In genomic region chr17:16860771-16861170, GRCm38 (mm10) we compare ENCODE assay signal across 16 mouse cellular contexts.
"Had no signal": no experiment of that assay in that cellular context is flagged by ENCODE, and none has a peak within 500 bp of the region (broad histone marks: within the 10 kb centered on the region; RNA-seq: fewer than 3 reads in every experiment).

No protein-coding gene starts in this region.

- H3K4me1 ChIP-seq: neural tube, embryonic 13.5 days; neural tube, embryonic 15.5 days; stomach, embryonic 15.5 days had no signal

- H3K4me3 ChIP-seq: neural tube, embryonic 13.5 days; neural tube, embryonic 15.5 days; stomach, embryonic 15.5 days had no signal

- H3K9me3 ChIP-seq: neural tube, embryonic 13.5 days; neural tube, embryonic 15.5 days; stomach, embryonic 15.5 days had no signal

- H3K27me3 ChIP-seq: neural tube, embryonic 13.5 days; neural tube, embryonic 15.5 days; stomach, embryonic 15.5 days had no signal

- H3K36me3 ChIP-seq: neural tube, embryonic 13.5 days; neural tube, embryonic 15.5 days; stomach, embryonic 15.5 days had no signal

- H3K27ac ChIP-seq: neural tube, embryonic 13.5 days; neural tube, embryonic 15.5 days; stomach, embryonic 15.5 days; stomach, postnatal 0 days had no signal

- H3K9ac ChIP-seq: neural tube, embryonic 13.5 days; neural tube, embryonic 15.5 days; stomach, embryonic 15.5 days had no signal

- DNase-seq: retina, postnatal 1 day; right cerebral cortex, adult 18-20 months; right cerebral cortex, postnatal 14 days; right cerebral cortex, postnatal 25 days; right cerebral cortex, postnatal 4 days; spleen, adult 18-20 months; thymus, adult 18-20 months; thymus, adult 2 months; thymus, postnatal 14 days; thymus, postnatal 25 days; thymus, postnatal 36 days; thymus, postnatal 4 days had no signal

- H3K4me2 ChIP-seq: neural tube, embryonic 13.5 days; neural tube, embryonic 15.5 days; stomach, embryonic 15.5 days had no signal
